Mouse (Mus musculus): Measurements from ENCODE around the gene Gm20388. TPM values are rescaled to one million over a fixed set of nuclear protein-coding genes. Genes with fewer than 3 reads are reported as not detected.

The Gm20388 gene
- polyA plus RNA-seq, 1 experiment from 2014 or later = 5.3 TPM

GRCm38 (mm10) chr8:120644663-120645062, 734.0 kb downstream of the Gm20388 start:
- H3K9me3 ChIP-seq (ENCODE audit: control insufficient read depth, low read length) = no peaks in the 10 kb centered on the region
- 85% methylated on average over 7 of the region's 7 CpGs for WGBS
- peaks cover 3% of the 10 kb centered on the region; the same call in 1 of the 2 replicates for H3K4me1 ChIP-seq (replicated peaks; ENCODE audit: control insufficient read depth, insufficient read depth, low read length)
- H3K4me3 ChIP-seq (ENCODE audit: low read depth, low read length) = no peak overlapping the region
- H3K36me3 ChIP-seq (ENCODE audit: control insufficient read depth, insufficient read depth, low read length) = no peaks in the 10 kb centered on the region
- no peak for DNase-seq (ENCODE audit: low spot score)
- H3K4me2 ChIP-seq = no peak overlapping the region
- H3K27ac ChIP-seq (ENCODE audit: low read depth, low read length) = no peak overlapping the region
- H3K9ac ChIP-seq (ENCODE audit: low read depth, low read length) = no peak overlapping the region
- no peaks in the 10 kb centered on the region for H3K27me3 ChIP-seq (replicated peaks; ENCODE audit: control insufficient read depth, insufficient read depth, low read length)
- ATAC-seq (replicated peaks; ENCODE audit: low FRiP score) = no peak

- Histone ChIP-seq H3K9me3 (ENCODE audit: control insufficient read depth, low read length) (no peaks in the 10 kb centered on the region), H3K36me3 (ENCODE audit: control insufficient read depth, insufficient read depth, low read length) (no peaks in the 10 kb centered on the region), H3K4me1 (replicated peaks; ENCODE audit: control insufficient read depth, insufficient read depth, low read length) (no peaks in the 10 kb centered on the region), H3K4me2 (no peak within 1 kb of the TSS), H3K9ac (ENCODE audit: low read depth, low read length) (no peak within 1 kb of the TSS), H3K4me3 (ENCODE audit: low read depth, low read length) (no peak within 1 kb of the TSS), H3K27me3 (replicated peaks; ENCODE audit: control insufficient read depth, insufficient read depth, low read length) (no peaks in the 10 kb centered on the region), H3K27ac (ENCODE audit: low read depth, low read length) (no peak within 1 kb of the TSS)
- no peak for ATAC-seq (replicated peaks; ENCODE audit: low FRiP score)
- WGBS = 64% methylated on average over 7 of the region's 7 CpGs
- DNase-seq (ENCODE audit: low spot score) = no peak
These were observed 736.9 kb downstream of the Gm20388 start, which contains the start of gene 1190005I06Rik for GRCm38 (mm10) chr8:120647532-120647931. Gene 1190005I06Rik (minus strand): TSS chr8:120647632.

GRCm38 (mm10) chr8:120656322-120657052, 745.8 kb downstream of the Gm20388 start:
- Histone ChIP-seq H3K4me1 (replicated peaks; ENCODE audit: control insufficient read depth, insufficient read depth, low read length) (no peaks in the 10 kb centered on the region), H3K9me3 (ENCODE audit: control insufficient read depth, low read length) (no peaks in the 10 kb centered on the region), H3K4me3 (ENCODE audit: low read depth, low read length) (no peak overlapping the region), H3K9ac (ENCODE audit: low read depth, low read length) (no peak overlapping the region), H3K27ac (ENCODE audit: low read depth, low read length) (no peak overlapping the region), H3K36me3 (ENCODE audit: control insufficient read depth, insufficient read depth, low read length) (peaks cover 35% of the 10 kb centered on the region), H3K27me3 (replicated peaks; ENCODE audit: control insufficient read depth, insufficient read depth, low read length) (no peaks in the 10 kb centered on the region), H3K4me2 (no peak overlapping the region)
- ATAC-seq (replicated peaks; ENCODE audit: low FRiP score) (no peak), DNase-seq (ENCODE audit: low spot score) (no peak)
- 90% methylated on average over 7 of the region's 7 CpGs for WGBS

- DNase-seq (ENCODE audit: low spot score) (no peak), ATAC-seq (replicated peaks; ENCODE audit: low FRiP score) (no peak)
- WGBS = 92% methylated on average over 8 of the region's 8 CpGs
- H3K4me1 ChIP-seq (replicated peaks; ENCODE audit: control insufficient read depth, insufficient read depth, low read length) = no peaks in the 10 kb centered on the region
- no peak overlapping the region for H3K27ac ChIP-seq (ENCODE audit: low read depth, low read length)
- no peak overlapping the region for H3K9ac ChIP-seq (ENCODE audit: low read depth, low read length)
- no peaks in the 10 kb centered on the region for H3K9me3 ChIP-seq (ENCODE audit: control insufficient read depth, low read length)
- H3K36me3 ChIP-seq (ENCODE audit: control insufficient read depth, insufficient read depth, low read length) = peaks cover 35% of the 10 kb centered on the region
- H3K27me3 ChIP-seq (replicated peaks; ENCODE audit: control insufficient read depth, insufficient read depth, low read length) = no peaks in the 10 kb centered on the region
- H3K4me3 ChIP-seq (ENCODE audit: low read depth, low read length) = no peak overlapping the region
- no peak overlapping the region for H3K4me2 ChIP-seq
These were observed 746.8 kb downstream of the Gm20388 start for GRCm38 (mm10) chr8:120657415-120657814.

GRCm38 (mm10) chr8:120664566-120664965, 753.9 kb downstream of the Gm20388 start:
- 77% methylated on average over 6 of the region's 6 CpGs for WGBS
- H3K36me3 ChIP-seq (ENCODE audit: control insufficient read depth, insufficient read depth, low read length) = peaks cover 2% of the 10 kb centered on the region; the same call in 1 of the 2 replicates
- ATAC-seq (replicated peaks; ENCODE audit: low FRiP score) = no peak
- no peaks in the 10 kb centered on the region for H3K27me3 ChIP-seq (replicated peaks; ENCODE audit: control insufficient read depth, insufficient read depth, low read length)
- H3K4me2 ChIP-seq = no peak overlapping the region
- H3K9me3 ChIP-seq (ENCODE audit: control insufficient read depth, low read length) = no peaks in the 10 kb centered on the region
- H3K4me1 ChIP-seq (replicated peaks; ENCODE audit: control insufficient read depth, insufficient read depth, low read length) = peaks cover 35% of the 10 kb centered on the region
- no peak for DNase-seq (ENCODE audit: low spot score)
- H3K9ac ChIP-seq (ENCODE audit: low read depth, low read length) = no peak overlapping the region
- H3K27ac ChIP-seq (ENCODE audit: low read depth, low read length) = no peak overlapping the region
- H3K4me3 ChIP-seq (ENCODE audit: low read depth, low read length) = no peak overlapping the region

GRCm38 (mm10) chr8:120665726-120666455, 755.2 kb downstream of the Gm20388 start:
- Histone ChIP-seq H3K4me2 (peak overlapping the region; percentile 81), H3K4me1 (replicated peaks; ENCODE audit: control insufficient read depth, insufficient read depth, low read length) (peaks cover 37% of the 10 kb centered on the region), H3K27ac (ENCODE audit: low read depth, low read length) (no peak overlapping the region), H3K4me3 (ENCODE audit: low read depth, low read length) (peak overlapping the region; percentile 75), H3K36me3 (ENCODE audit: control insufficient read depth, insufficient read depth, low read length) (peaks cover 10% of the 10 kb centered on the region), H3K27me3 (replicated peaks; ENCODE audit: control insufficient read depth, insufficient read depth, low read length) (no peaks in the 10 kb centered on the region), H3K9ac (ENCODE audit: low read depth, low read length) (peak overlapping the region; percentile 23; the same call in 1 of the 2 replicates), H3K9me3 (ENCODE audit: control insufficient read depth, low read length) (no peaks in the 10 kb centered on the region)
- DNase-seq (ENCODE audit: low spot score) (no peak), ATAC-seq (replicated peaks; ENCODE audit: low FRiP score) (no peak)
- 74% methylated on average over 3 of the region's 3 CpGs for WGBS

DNA sequence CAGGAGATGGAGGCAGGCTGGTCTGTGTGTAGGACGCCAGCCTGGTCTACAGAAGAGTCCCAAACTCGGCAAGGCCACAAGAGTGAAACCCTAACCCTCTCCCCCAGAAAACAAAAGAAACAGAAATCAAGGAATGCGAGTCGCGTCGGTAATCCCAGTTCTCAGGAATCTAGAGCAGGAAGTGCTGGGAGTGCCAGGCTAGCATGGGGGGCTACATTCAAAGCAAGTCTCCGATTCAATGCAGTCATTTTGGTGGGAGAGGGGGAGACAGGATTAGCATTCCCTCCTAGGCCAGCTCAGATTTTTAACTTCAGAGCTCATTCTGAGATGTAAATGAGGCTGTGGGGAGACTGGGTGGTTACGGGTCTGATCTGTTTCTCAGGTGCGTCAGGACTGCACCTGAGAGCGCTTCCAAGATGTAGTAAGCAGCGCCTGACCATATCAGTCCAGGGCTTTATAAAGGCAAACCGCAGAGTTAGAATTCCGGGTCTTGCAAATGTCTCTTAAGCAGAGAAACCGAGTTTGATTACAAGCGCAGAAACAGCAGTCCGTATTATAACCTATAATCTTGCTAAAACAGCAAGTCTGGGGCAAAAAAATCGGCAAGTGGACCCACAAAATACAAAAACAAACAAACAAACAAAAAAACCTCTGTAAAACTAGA, 756.3 kb downstream of the Gm20388 start:
- DNase-seq (ENCODE audit: low spot score) (no peak), ATAC-seq (replicated peaks; ENCODE audit: low FRiP score) (no peak)
- H3K4me3 ChIP-seq (ENCODE audit: low read depth, low read length) = peak overlapping the region; percentile 75
- 6% methylated on average over 17 of the region's 17 CpGs for WGBS
- H3K4me1 ChIP-seq (replicated peaks; ENCODE audit: control insufficient read depth, insufficient read depth, low read length) = peaks cover 39% of the 10 kb centered on the region
- peak overlapping the region; percentile 81 for H3K4me2 ChIP-seq
- H3K9ac ChIP-seq (ENCODE audit: low read depth, low read length) = peak overlapping the region; percentile 90
- peaks cover 17% of the 10 kb centered on the region for H3K36me3 ChIP-seq (ENCODE audit: control insufficient read depth, insufficient read depth, low read length)
- H3K9me3 ChIP-seq (ENCODE audit: control insufficient read depth, low read length) = no peaks in the 10 kb centered on the region
- H3K27ac ChIP-seq (ENCODE audit: low read depth, low read length) = no peak overlapping the region
- no peaks in the 10 kb centered on the region for H3K27me3 ChIP-seq (replicated peaks; ENCODE audit: control insufficient read depth, insufficient read depth, low read length)

DNA sequence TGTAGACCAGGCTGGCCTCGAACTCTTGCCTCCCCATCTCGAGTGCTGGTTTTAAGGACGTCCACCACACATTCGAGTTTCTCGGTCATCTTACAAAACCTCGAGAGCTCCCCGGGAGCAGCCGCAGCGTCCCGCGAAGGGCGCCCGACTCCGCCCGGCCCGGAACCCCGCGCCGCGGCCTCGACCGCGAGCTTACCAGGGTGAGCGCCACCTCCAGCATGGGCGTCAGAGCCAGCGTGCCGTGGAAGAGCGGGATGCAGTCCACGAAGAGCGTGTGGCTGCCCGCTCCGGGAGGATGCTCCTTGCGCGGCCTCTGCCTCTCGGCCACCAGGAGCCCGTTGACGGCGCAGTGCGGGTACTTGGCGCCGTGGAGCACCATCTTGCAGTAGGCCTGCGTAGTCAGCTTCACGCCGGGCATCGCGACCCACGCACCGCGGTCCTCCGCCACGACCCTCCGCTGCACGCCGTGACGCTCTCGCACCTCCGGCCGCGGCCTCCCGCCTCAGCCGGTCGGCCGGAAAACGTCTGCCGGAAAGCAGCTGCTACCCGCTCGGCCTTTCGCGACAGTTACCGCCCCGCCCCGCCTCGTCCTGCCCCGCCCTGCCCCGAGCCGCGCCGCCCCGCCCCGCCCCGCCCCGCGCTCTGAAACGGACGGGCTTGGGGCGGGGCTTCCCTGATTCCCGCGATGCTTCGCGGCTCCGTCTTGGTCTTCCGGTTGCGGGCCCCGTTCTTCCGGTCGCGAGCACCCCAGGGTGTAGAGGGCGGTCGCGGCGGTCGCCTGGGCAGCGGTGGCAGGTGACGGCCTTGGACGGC, 757.1 kb downstream of the Gm20388 start, which contains the start of the genes Gm27021 and Cox4i1:
TSS of gene Gm27021 (minus strand) at position 519 of the 813 bp plus-strand sequence.
TSS of gene Cox4i1 (plus strand) at position 662 of the 813 bp plus-strand sequence.
- Histone ChIP-seq H3K9ac (ENCODE audit: low read depth, low read length) (peak within 1 kb of the TSS; percentile 90), H3K4me2 (peak within 1 kb of the TSS; percentile 81), H3K9me3 (ENCODE audit: control insufficient read depth, low read length) (no peaks in the 10 kb centered on the region), H3K4me3 (ENCODE audit: low read depth, low read length) (peak within 1 kb of the TSS; percentile 75), H3K27ac (ENCODE audit: low read depth, low read length) (peak within 1 kb of the TSS; percentile 72), H3K27me3 (replicated peaks; ENCODE audit: control insufficient read depth, insufficient read depth, low read length) (no peaks in the 10 kb centered on the region), H3K36me3 (ENCODE audit: control insufficient read depth, insufficient read depth, low read length) (peaks cover 23% of the 10 kb centered on the region), H3K4me1 (replicated peaks; ENCODE audit: control insufficient read depth, insufficient read depth, low read length) (peaks cover 40% of the 10 kb centered on the region)
- peak; percentile 98 for DNase-seq (ENCODE audit: low spot score)
- WGBS = under 1% methylated on average over 102 of the region's 105 CpGs
- peak; percentile 91 for ATAC-seq (replicated peaks; ENCODE audit: low FRiP score)
